21 mouse cellular contexts compared by ENCODE assay signal in the genomic region with DNA sequence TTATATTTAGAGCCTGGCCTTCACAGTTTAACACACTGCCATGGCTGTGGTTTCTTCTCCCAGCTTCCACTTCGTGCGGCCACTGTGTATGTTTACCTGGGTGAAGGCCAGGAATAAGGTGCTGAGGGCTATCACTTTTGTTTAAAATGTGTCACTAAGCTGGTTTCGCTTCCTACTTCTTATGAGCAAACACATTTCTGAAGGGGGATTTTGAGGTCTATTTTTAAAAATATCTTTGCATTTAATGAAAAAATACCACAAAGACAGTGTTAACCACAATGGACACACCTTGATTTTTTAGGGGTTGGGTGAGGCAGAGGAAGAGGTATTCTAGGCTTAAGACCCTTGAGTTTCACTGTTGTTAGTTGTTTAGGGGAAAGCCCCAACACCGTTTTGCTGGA. TPM values are rescaled to one million over a fixed set of nuclear protein-coding genes. Genes with fewer than 3 reads are reported as not detected.
"Had no signal": no experiment of that assay in that cellular context is flagged by ENCODE, and none has a peak within 500 bp of the region (broad histone marks: within the 10 kb centered on the region; RNA-seq: fewer than 3 reads in every experiment).

No protein-coding gene starts in this region.

- H3K9ac ChIP-seq: limb, embryonic 12.5 days; liver, embryonic 14.5 days; midbrain, embryonic 12.5 days had no signal

- H3K9me3 ChIP-seq: limb, embryonic 12.5 days; midbrain, embryonic 12.5 days had no signal

- H3K36me3 ChIP-seq: limb, embryonic 12.5 days; midbrain, embryonic 12.5 days had no signal

- H3K4me2 ChIP-seq: limb, embryonic 12.5 days; midbrain, embryonic 12.5 days had no signal

- H3K27me3 ChIP-seq: limb, embryonic 12.5 days; midbrain, embryonic 12.5 days had no signal

- H3K27ac ChIP-seq: limb, embryonic 12.5 days; liver, embryonic 14.5 days; macrophage; midbrain, embryonic 12.5 days; stomach, postnatal 0 days had no signal

- H3K4me3 ChIP-seq: limb, embryonic 12.5 days; midbrain, embryonic 12.5 days had no signal

- DNase-seq: kidney, adult 2 months; liver; lung, adult 2 months; right cerebral cortex, adult 18-20 months; right cerebral cortex, postnatal 25 days; thymus, adult 18-20 months; thymus, postnatal 14 days had no signal

- H3K4me1 ChIP-seq: limb, embryonic 12.5 days; midbrain, embryonic 12.5 days had no signal

RNA-seq across cellular contexts. Expression of a gene that starts 22.5 kb away (rescaled TPM):
- total RNA-seq: layer of hippocampus, postnatal 25 days; left cerebral cortex, adult 8-10 months; left cerebral cortex, postnatal 25 days; megakaryocyte-erythroid progenitor cell, adult 5-6 weeks had no signal
- polyA plus RNA-seq: intestine, embryonic 16.5 days; limb, embryonic 12.5 days; liver, embryonic 14.5 days; lung, adult 2 months; lung, postnatal 0 days; macrophage; midbrain, embryonic 12.5 days; midbrain, embryonic 16.5 days; neural tube, embryonic 14.5 days; small intestine, adult 2 months; stomach, postnatal 0 days had no signal
